Mouse (Mus musculus) stomach, postnatal 0 days (tissue): ENCODE results near the gene Chil1.

Experiments used
- CTCF ChIP-seq: IDR thresholded peaks from 2 replicates; pipeline ENCODE4 v1.5.1; 2016; ENCODE audit warnings: antibody characterized with exemption, low read depth, mild to moderate bottlenecking, moderate library complexity
- EP300 ChIP-seq: optimal IDR thresholded peaks from 2 replicates; pipeline ENCODE3; 2016; ENCODE audit warnings: antibody characterized with exemption

DNA sequence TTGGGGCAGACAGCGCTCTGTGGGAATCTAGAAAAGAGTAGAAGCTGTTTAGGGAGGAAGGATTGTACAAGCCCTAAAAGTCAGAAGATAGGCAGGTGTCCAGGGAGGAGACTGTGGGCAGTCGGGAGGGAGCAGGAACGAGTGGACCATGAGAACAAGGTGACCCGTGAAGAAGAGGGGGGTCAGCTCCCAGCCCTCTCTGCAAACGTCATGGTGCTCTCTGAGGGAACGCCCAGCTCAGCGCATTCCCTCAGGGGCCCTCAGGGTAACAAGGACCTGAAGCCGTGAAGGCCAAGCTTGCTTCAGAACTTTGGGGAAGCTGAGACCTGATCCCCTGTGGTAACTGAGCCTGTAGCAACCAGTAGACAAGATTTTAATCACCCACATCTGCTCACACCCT is 31.9 kb upstream of the Chil1 start:
- TF ChIP-seq CTCF = no peak
- TF ChIP-seq EP300 = no peak
